Mouse (Mus musculus) limb, embryonic 10.5 days (tissue): Measurements from ENCODE around the gene Sh2d6. TPM values are rescaled to one million over a fixed set of nuclear protein-coding genes. Genes with fewer than 3 reads are reported as not detected.

ENCODE experiments used
- DNase-seq: peaks from one replicate; pipeline ENCODE4 v3.0.0-alpha.2; 2017; ENCODE audit warnings: low spot score
- H3K27ac ChIP-seq: fragments of 300-500 bp; sonication (generic); 2 replicates; pipeline ENCODE4 v1.5.1; 2016; ENCODE audit warnings: mild to moderate bottlenecking
- H3K27me3 ChIP-seq: fragments of 300-500 bp; sonication (generic); 2 replicates; pipeline ENCODE4 v1.6.1; 2016; ENCODE audit warnings: low read depth, mild to moderate bottlenecking; ENCODE audit not compliant: poor library complexity, severe bottlenecking
- H3K36me3 ChIP-seq: fragments of 300-500 bp; sonication (generic); 2 replicates; pipeline ENCODE4 v1.6.1; 2016; ENCODE audit warnings: mild to moderate bottlenecking, moderate library complexity
- H3K4me1 ChIP-seq: fragments of 300-500 bp; sonication (generic); 2 replicates; pipeline ENCODE4 v1.6.1; 2016
- H3K4me3 ChIP-seq: fragments of 300-500 bp; sonication (generic); 2 replicates; pipeline ENCODE4 v1.5.1; 2016; ENCODE audit warnings: mild to moderate bottlenecking, moderate library complexity
- H3K9me3 ChIP-seq: fragments of 300-500 bp; sonication (generic); replicated peaks from 2 replicates; pipeline ENCODE4 v1.6.1; 2016; ENCODE audit warnings: mild to moderate bottlenecking
- WGBS: fragments of 180-500 bp; shearing (Covaris S2); methylation state at CpG from one replicate; pipeline ENCODE4 v1.1.7; 2016; 5-methylcytosine and 5-hydroxymethylcytosine counted together
- polyA plus RNA-seq: library from polyadenylated mRNA; unstranded; fragments of >200 nt; fragmentation: Nextera tagmentation; extraction: Ambion mirVana; gene quantifications from 2 replicates; pipeline ENCODE4 v1.2.1, GENCODE M21; 2016

Gene Sh2d6
- polyA plus RNA-seq, 1 experiment from 2014 or later, result 0.15 TPM

- no peak overlapping the region for H3K4me3 ChIP-seq
- H3K4me1 ChIP-seq, result peaks cover 32% of the 10 kb centered on the region
- no peaks in the 10 kb centered on the region for H3K36me3 ChIP-seq
- no peak for DNase-seq
- H3K27me3 ChIP-seq, result no peaks in the 10 kb centered on the region
- 74% methylated on average over 4 of the region's 4 CpGs for WGBS
- peak overlapping the region; percentile 51 for H3K27ac ChIP-seq
- H3K9me3 ChIP-seq, result no peaks in the 10 kb centered on the region
These were observed 11.1 kb upstream of the Sh2d6 start for GRCm38 (mm10) chr6:72532580-72532979.

GRCm38 (mm10) chr6:72528410-72529151 is 7.1 kb upstream of the Sh2d6 start:
- H3K27ac ChIP-seq, result no peak overlapping the region
- no peaks in the 10 kb centered on the region for H3K36me3 ChIP-seq
- H3K4me3 ChIP-seq, result no peak overlapping the region
- no peaks in the 10 kb centered on the region for H3K9me3 ChIP-seq
- peaks cover 12% of the 10 kb centered on the region; the same call in 1 of the 2 replicates for H3K4me1 ChIP-seq
- DNase-seq, result no peak
- WGBS, result 86% methylated on average over 10 of the region's 10 CpGs
- H3K27me3 ChIP-seq, result no peaks in the 10 kb centered on the region

- no peaks in the 10 kb centered on the region for H3K36me3 ChIP-seq
- WGBS, result 88% methylated on average over 4 of the region's 4 CpGs
- no peak for DNase-seq
- H3K27me3 ChIP-seq, result no peaks in the 10 kb centered on the region
- H3K9me3 ChIP-seq, result no peaks in the 10 kb centered on the region
- H3K27ac ChIP-seq, result no peak overlapping the region
- no peak overlapping the region for H3K4me3 ChIP-seq
- H3K4me1 ChIP-seq, result no peaks in the 10 kb centered on the region
These were observed 5.6 kb upstream of the Sh2d6 start for GRCm38 (mm10) chr6:72527070-72527469.

- WGBS, result 85% methylated on average over 2 of the region's 2 CpGs
- no peaks in the 10 kb centered on the region for H3K27me3 ChIP-seq
- H3K27ac ChIP-seq, result no peak overlapping the region
- H3K4me3 ChIP-seq, result no peak overlapping the region
- DNase-seq, result no peak
- no peaks in the 10 kb centered on the region for H3K36me3 ChIP-seq
- peaks cover 14% of the 10 kb centered on the region for H3K4me1 ChIP-seq
- H3K9me3 ChIP-seq, result no peaks in the 10 kb centered on the region
These were observed 2.7 kb upstream of the Sh2d6 start for GRCm38 (mm10) chr6:72524160-72524559.

GRCm38 (mm10) chr6:72523222-72523621 is 1.7 kb upstream of the Sh2d6 start:
- no peaks in the 10 kb centered on the region for H3K27me3 ChIP-seq
- H3K4me1 ChIP-seq, result peaks cover 21% of the 10 kb centered on the region
- no peaks in the 10 kb centered on the region for H3K36me3 ChIP-seq
- no peak for DNase-seq
- no peaks in the 10 kb centered on the region for H3K9me3 ChIP-seq
- 75% methylated on average over 4 of the region's 4 CpGs for WGBS
- no peak overlapping the region for H3K27ac ChIP-seq
- H3K4me3 ChIP-seq, result no peak overlapping the region

GRCm38 (mm10) chr6:72522288-72522687 is 781 bp upstream of the Sh2d6 start:
- H3K36me3 ChIP-seq, result no peaks in the 10 kb centered on the region
- peaks cover 21% of the 10 kb centered on the region for H3K4me1 ChIP-seq
- no peak overlapping the region for H3K4me3 ChIP-seq
- WGBS, result 82% methylated on average over 5 of the region's 5 CpGs
- H3K27ac ChIP-seq, result no peak overlapping the region
- no peaks in the 10 kb centered on the region for H3K9me3 ChIP-seq
- no peak for DNase-seq
- no peaks in the 10 kb centered on the region for H3K27me3 ChIP-seq

GRCm38 (mm10) chr6:72520904-72521303 is 603 bp downstream of the Sh2d6 start:
- DNase-seq, result no peak
- no peak overlapping the region for H3K27ac ChIP-seq
- WGBS, result 89% methylated on average over 5 of the region's 5 CpGs
- peaks cover 21% of the 10 kb centered on the region for H3K4me1 ChIP-seq
- no peaks in the 10 kb centered on the region for H3K36me3 ChIP-seq
- no peaks in the 10 kb centered on the region for H3K27me3 ChIP-seq
- no peak overlapping the region for H3K4me3 ChIP-seq
- no peaks in the 10 kb centered on the region for H3K9me3 ChIP-seq

GRCm38 (mm10) chr6:72519892-72520663 is 1.4 kb downstream of the Sh2d6 start:
- 24% methylated on average over 10 of the region's 10 CpGs for WGBS
- peak; percentile 57 for DNase-seq
- Histone ChIP-seq H3K27me3 (no peaks in the 10 kb centered on the region), H3K4me1 (peaks cover 21% of the 10 kb centered on the region), H3K36me3 (no peaks in the 10 kb centered on the region), H3K4me3 (peak overlapping the region; percentile 5; the same call in 1 of the 2 replicates), H3K9me3 (no peaks in the 10 kb centered on the region), H3K27ac (peak overlapping the region; percentile 78)

GRCm38 (mm10) chr6:72519303-72519702 is 2.2 kb downstream of the Sh2d6 start:
- Histone ChIP-seq H3K27ac (peak overlapping the region; percentile 78), H3K27me3 (no peaks in the 10 kb centered on the region), H3K4me3 (no peak overlapping the region; the same call in 1 of the 2 replicates), H3K9me3 (no peaks in the 10 kb centered on the region), H3K36me3 (no peaks in the 10 kb centered on the region), H3K4me1 (peaks cover 21% of the 10 kb centered on the region)
- no peak for DNase-seq
- WGBS, result 29% methylated on average over 8 of the region's 8 CpGs

GRCm38 (mm10) chr6:72518842-72519241 is 2.7 kb downstream of the Sh2d6 start:
- no peak overlapping the region for H3K27ac ChIP-seq
- 89% methylated on average over 1 of the region's 1 CpGs for WGBS

GRCm38 (mm10) chr6:72515644-72516043 is 5.9 kb downstream of the Sh2d6 start:
- Histone ChIP-seq H3K27ac (no peak overlapping the region; the same call in 1 of the 2 replicates), H3K27me3 (no peaks in the 10 kb centered on the region), H3K36me3 (no peaks in the 10 kb centered on the region), H3K9me3 (no peaks in the 10 kb centered on the region), H3K4me1 (peaks cover 41% of the 10 kb centered on the region), H3K4me3 (no peak overlapping the region)
- DNase-seq, result no peak
- WGBS, result 91% methylated on average over 6 of the region's 6 CpGs

More at GRCm38 (mm10) chr6:72518842-72519241, 2.7 kb downstream of the Sh2d6 start:
- peaks cover 22% of the 10 kb centered on the region for H3K4me1 ChIP-seq
- no peaks in the 10 kb centered on the region for H3K9me3 ChIP-seq
- DNase-seq, result no peak
- H3K36me3 ChIP-seq, result no peaks in the 10 kb centered on the region
- no peak overlapping the region for H3K4me3 ChIP-seq
- no peaks in the 10 kb centered on the region for H3K27me3 ChIP-seq

GRCm38 (mm10) chr6:72513071-72513440 is 8.5 kb downstream of the Sh2d6 start:
- peaks cover 22% of the 10 kb centered on the region for H3K4me1 ChIP-seq
- DNase-seq, result no peak
- no peaks in the 10 kb centered on the region for H3K27me3 ChIP-seq
- H3K36me3 ChIP-seq, result no peaks in the 10 kb centered on the region
- peak overlapping the region; percentile 96 for H3K27ac ChIP-seq
- H3K4me3 ChIP-seq, result peak overlapping the region; percentile 51
- 58% methylated on average over 7 of the region's 7 CpGs for WGBS
- no peaks in the 10 kb centered on the region for H3K9me3 ChIP-seq

GRCm38 (mm10) chr6:72512386-72513070 is 9.0 kb downstream of the Sh2d6 start:
- Histone ChIP-seq H3K27me3 (no peaks in the 10 kb centered on the region), H3K9me3 (no peaks in the 10 kb centered on the region), H3K27ac (peak overlapping the region; percentile 96), H3K4me1 (peaks cover 22% of the 10 kb centered on the region), H3K36me3 (no peaks in the 10 kb centered on the region), H3K4me3 (peak overlapping the region; percentile 51)
- WGBS, result 11% methylated on average over 33 of the region's 33 CpGs
- DNase-seq, result peak; percentile 84
